Mouse (Mus musculus): ENCODE results near the gene Bspry.

DNA sequence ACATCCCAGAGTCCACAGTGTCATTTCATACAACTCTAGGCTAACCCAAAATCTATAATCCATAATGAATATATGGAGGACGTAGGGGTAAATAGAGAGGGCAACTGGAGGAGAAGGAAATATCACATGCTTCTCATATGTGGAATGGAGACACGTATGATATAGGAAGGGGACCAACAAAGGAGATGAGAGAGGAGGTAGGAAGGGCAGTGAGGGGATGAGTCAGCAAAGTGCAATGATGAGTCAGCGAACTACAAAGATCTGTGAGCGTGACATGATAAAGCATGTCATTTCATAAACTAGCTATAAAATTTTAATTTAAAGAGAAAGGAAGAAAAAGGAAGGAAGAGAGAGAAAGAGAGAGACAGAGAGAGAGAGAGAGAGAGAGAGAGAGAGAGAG lies 48.3 kb upstream of the Bspry start:
- TF ChIP-seq POLR2A (IDR thresholded peaks at IDR 0.05; ENCODE audit: extremely low read depth, insufficient read depth, low read length) (no peak), CTCF (IDR thresholded peaks at IDR 0.05; ENCODE audit: low read depth, low read length) (no peak)

Data from liver, adult 2 months (tissue).